Mouse (Mus musculus) gastrocnemius, postnatal 36 days (tissue): ENCODE results near the gene Eif2s1. TPM values are rescaled to one million over a fixed set of nuclear protein-coding genes. Genes with fewer than 3 reads are reported as not detected.
"Not testable (repeated sequence)": the region's sequence is repeated elsewhere in the genome, so short reads cannot be mapped to it uniquely, and the experiment has no call there.

Experiments used
- DNase-seq, 2 experiments: peaks; one replicate each; pipeline ENCODE4 v3.0.0; 2022
- intact Hi-C: fragments of 180-260 bp; cut with DNase I; formaldehyde crosslinking; loops from one replicate; pipeline ENCODE4 v1.15.1; 2025
- total RNA-seq, 2 experiments: library from RNA; stranded (reverse); gene quantifications; 2 replicates each; pipeline ENCODE4 v1.2.3; 2021

Eif2s1 gene
- total RNA-seq, 2 experiments from 2014 or later: 33.8 to 38.3 TPM

GRCm38 (mm10) chr12:78911707-78912417 is 50.2 kb downstream of the Eif2s1 start:
- peak in 1 of 2 experiments; percentile 11 for DNase-seq
- intact Hi-C loops: no loop called here

GRCm38 (mm10) chr12:78914458-78914857 is 52.8 kb downstream of the Eif2s1 start:
- intact Hi-C loops: no loop called here
- DNase-seq: no peak

- intact Hi-C loops: loop anchor here (5.0 kb wide), 1 partner anchor 92 kb away; the partner anchor contains the start of gene Tmem229b
- no peak for DNase-seq
Measured at GRCm38 (mm10) chr12:78915561-78915960, 53.9 kb downstream of the Eif2s1 start.

GRCm38 (mm10) chr12:78916278-78916677 is 54.7 kb downstream of the Eif2s1 start:
- DNase-seq: no peak
- intact Hi-C loops: loop anchor here (5.0 kb wide), 1 partner anchor 91 kb away; the partner anchor contains the start of gene Tmem229b

GRCm38 (mm10) chr12:78918227-78919078 is 56.8 kb downstream of the Eif2s1 start:
- intact Hi-C loops: loop anchor here (1.0 to 5.0 kb wide), 4 partner anchors 68 to 178 kb away; partner anchors contain the start of gene Tmem229b
- DNase-seq: peak; percentile 60 to 69

GRCm38 (mm10) chr12:78919079-78919712 is 57.6 kb downstream of the Eif2s1 start:
- DNase-seq: peak in 1 of 2 experiments; percentile 17
- intact Hi-C loops: loop anchor here (1.0 to 5.0 kb wide), 3 partner anchors 68 to 177 kb away; partner anchors contain the start of gene Tmem229b

- no peak for DNase-seq
- intact Hi-C loops: no loop called here
Measured at GRCm38 (mm10) chr12:78921421-78921820, 59.8 kb downstream of the Eif2s1 start.

- intact Hi-C loops: no loop called here
Measured at GRCm38 (mm10) chr12:78922058-78922457, 60.4 kb downstream of the Eif2s1 start.

GRCm38 (mm10) chr12:78922977-78923376 is 61.4 kb downstream of the Eif2s1 start:
- intact Hi-C loops, DNase-seq: not testable (repeated sequence)

More at GRCm38 (mm10) chr12:78922058-78922457, 60.4 kb downstream of the Eif2s1 start:
- no peak for DNase-seq

- no peak for DNase-seq
- intact Hi-C loops: no loop called here
Measured at GRCm38 (mm10) chr12:78923539-78924189, 62.0 kb downstream of the Eif2s1 start.

- no peak for DNase-seq
- intact Hi-C loops: no loop called here
Measured at GRCm38 (mm10) chr12:78927287-78927686, 65.7 kb downstream of the Eif2s1 start.

- intact Hi-C loops: no loop called here
- DNase-seq: no peak
Measured at GRCm38 (mm10) chr12:78929900-78930299, 68.3 kb downstream of the Eif2s1 start.

- intact Hi-C loops: no loop called here
- DNase-seq: no peak
Measured at GRCm38 (mm10) chr12:78936494-78936893, 74.9 kb downstream of the Eif2s1 start.

Other genes starting within 250 kb of the Eif2s1 start
- gene Fam71d, start 170.3 kb upstream of the Eif2s1 start, total RNA-seq: under 1 TPM in 1 of 2 experiments, not detected in 1; 0.32 TPM
- 10 to 100 TPM; 13.4 to 14.4 TPM for gene Mpp5, start 112.9 kb upstream of the Eif2s1 start, total RNA-seq
- 10 to 100 TPM; 55.0 to 58.7 TPM for gene Atp6v1d, start 181 bp upstream of the Eif2s1 start, total RNA-seq
- gene Plek2, start 45.1 kb downstream of the Eif2s1 start, total RNA-seq: under 1 TPM in 1 of 2 experiments, not detected in 1; 0.22 TPM
- 10 to 100 TPM in 1 of 2 experiments, 1 to 10 TPM in 1; 7.0 to 10.4 TPM for gene Tmem229b, start 145.8 kb downstream of the Eif2s1 start, total RNA-seq
- gene Plekhh1, start 167.3 kb downstream of the Eif2s1 start, total RNA-seq: 1 to 10 TPM; 1.1 to 1.3 TPM
- 1 to 10 TPM; 1.5 to 2.0 TPM for gene Pigh, start 227.8 kb downstream of the Eif2s1 start, total RNA-seq